Mouse (Mus musculus): ENCODE measurements around the gene Fastk.
A peak's percentile ranks its signal among the peaks of the same experiment; 100 is the strongest.

Gene Fastk

DNA sequence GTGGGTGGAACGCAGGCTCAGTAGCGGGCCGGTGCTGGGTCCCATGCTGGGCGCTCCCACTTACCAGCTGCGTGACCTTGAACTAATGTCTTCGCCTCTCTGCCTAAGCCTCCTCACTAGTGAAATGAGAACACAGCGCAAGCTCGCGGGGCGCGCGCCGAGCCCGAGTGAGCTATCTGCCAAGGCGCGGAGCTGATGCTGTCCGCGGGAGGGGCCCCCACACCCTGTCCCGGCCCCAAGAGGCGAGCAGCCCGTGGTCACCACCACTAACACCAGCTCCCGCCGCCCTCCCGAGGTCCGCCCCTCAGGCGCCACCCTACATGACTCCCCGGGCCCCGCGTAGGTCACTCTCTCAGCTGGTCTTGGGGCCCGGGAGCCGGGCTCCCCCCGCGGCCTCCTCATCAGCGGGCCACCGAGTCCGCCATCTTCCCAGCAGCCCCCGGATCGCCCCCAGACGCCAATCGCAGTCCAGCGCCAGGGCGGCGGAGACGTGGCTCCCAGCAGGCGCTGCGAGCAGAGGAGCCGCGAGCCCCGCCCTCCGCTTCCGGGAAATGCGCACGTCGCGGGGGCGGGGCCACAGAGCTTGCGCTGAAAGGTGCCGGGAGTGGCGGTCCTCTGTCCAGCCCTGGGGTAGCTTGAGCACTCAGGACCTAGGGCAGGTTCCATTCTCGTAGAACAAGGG, at the start of gene Fastk:
Gene Fastk, minus strand, starts transcription at position 542 of the 682 bp plus-strand sequence.
- DNase-seq (ENCODE audit: low read depth), result no peak

DNA sequence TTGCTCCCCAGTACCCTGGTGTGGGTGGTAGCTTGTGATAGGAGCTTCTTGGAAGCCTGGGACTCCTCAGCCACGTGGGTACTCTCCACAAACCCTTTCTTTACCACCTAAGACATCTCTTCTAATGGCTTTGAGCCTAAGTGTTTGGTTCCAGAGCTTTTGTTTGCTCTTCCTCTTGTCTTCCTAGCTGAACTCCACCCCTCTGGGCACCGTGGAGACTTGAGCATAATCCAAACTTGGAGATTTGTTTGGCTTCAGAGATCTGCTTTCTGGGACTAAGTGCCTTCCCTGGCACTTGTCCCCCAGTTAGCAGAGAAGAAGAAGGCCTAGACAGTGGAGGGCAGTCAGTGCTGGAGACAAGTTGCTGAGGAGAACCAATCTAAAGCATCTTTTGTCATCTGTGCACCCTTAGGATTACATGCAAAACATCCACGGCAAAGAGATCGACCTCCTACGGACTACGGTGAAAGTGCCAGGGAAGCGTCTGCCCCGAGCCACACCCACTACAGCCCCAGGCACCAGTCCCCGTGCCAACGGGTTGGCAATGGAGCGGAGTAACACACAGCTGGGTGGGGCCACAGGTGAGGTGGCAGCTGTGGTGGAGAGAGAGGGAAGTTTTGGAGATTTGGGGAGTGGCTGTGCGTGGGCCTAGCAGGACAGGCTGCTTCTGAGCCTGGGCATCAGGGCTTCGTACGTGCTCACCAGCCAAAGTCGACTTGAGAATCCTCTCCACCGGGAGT, 47.6 kb upstream of the Fastk start:
- DNase-seq (ENCODE audit: low read depth), result no peak

DNA sequence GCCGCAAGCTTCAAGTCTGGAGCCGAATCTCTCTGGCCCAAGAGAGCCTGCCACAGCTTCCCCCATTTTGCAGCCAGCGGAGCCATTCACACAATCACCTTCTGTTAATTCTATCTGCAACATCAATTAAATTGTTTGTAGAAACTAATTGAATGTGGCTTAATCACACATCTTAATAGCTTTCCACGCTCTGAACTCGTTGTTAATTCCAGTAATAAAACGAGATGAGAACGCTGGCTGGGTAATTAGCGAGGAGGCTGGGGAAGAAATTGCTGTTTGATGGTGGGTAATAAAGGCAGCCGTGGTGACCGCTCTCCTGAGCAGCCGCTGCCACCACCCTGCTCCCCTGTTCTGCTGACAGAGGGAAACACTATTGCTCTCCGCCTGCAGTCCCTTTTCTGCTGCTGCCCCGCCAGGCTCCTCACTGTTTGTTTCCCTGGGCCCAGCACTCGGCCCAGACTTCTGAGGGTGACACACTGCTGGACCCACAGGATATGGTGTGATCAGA, 45.4 kb upstream of the Fastk start:
- no peak for DNase-seq (ENCODE audit: low read depth)

DNA sequence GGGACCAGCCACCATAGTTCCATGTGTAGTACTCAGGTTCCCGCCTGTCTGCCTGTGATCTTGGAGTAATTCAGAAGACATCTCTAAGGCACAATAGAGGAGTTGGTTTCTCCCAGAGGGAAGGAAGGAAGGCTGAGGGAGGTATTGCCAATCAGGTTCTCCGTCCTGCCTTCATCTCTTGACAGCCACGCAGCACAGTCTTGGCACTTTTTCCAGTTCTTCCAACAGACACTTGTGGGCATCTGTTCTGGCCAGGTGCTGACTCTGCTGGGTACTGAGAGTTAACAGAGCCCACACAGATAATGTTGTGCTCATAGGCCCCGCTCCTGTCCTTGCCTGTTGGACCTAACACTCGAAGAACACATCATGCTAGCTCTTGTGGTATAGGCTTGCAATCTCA, 41.7 kb upstream of the Fastk start:
- no peak for DNase-seq (ENCODE audit: low read depth)

DNA sequence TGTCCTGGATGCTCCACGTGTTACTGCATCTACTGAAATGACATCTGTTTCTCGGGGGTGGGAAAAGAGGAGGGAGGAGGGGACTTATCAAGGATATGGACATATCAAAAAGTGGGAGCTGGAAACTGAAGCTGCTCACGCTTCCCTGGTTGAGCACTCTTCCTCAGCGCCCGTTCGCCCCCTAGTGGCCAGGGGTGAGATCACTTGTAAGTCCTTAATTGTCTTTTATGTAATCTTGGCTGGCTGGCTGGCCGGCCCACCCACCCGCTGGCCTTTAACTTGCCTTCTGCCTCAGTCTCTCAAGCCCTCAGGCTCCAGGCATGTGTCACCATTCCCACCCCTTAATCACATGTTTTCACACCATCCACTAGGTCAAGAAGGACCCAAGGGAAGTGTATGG, 41.0 kb upstream of the Fastk start:
- peak; percentile 65 for DNase-seq (ENCODE audit: low read depth)

DNA sequence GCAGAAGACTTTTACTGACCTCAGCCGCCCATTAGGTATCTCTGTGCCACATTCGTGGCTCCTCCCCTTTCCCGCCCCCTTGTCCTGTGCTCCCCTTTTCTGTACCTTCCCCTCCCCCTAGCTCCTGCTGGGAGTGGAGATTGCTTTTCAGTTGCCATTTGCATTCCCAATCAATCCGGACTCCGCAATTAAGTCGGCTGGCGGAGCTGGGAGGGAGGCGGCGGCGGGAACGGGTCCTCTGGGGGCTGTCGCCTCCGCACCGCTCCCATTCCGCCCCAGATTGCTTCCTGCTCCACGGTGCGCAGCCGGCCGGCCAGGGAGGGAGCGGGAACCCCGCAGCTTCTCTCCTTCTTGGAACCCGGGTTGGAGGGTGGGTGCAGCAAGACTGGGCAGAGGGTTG, 39.9 kb upstream of the Fastk start:
- no peak for DNase-seq (ENCODE audit: low read depth)

DNA sequence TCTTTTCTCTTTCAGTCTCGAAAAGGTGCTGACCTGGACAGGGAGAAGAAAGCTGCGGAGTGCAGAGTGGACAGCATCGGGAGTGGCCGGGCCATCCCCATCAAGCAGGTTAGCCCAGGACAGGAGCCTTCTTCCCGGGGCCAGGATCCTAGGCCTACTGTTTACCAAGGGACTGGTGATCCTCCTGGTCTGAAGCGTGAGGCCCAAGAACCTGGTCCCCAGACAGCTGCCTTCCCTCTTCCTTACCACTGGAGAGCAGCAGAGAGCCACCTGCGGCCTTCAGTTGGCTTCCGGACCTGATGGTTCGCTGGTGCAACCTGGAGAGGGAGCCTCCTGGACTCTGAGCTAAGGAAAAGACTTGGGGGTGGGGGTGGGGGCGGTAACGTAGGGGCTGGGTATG, 38.2 kb upstream of the Fastk start:
- DNase-seq (ENCODE audit: low read depth), result no peak

DNA sequence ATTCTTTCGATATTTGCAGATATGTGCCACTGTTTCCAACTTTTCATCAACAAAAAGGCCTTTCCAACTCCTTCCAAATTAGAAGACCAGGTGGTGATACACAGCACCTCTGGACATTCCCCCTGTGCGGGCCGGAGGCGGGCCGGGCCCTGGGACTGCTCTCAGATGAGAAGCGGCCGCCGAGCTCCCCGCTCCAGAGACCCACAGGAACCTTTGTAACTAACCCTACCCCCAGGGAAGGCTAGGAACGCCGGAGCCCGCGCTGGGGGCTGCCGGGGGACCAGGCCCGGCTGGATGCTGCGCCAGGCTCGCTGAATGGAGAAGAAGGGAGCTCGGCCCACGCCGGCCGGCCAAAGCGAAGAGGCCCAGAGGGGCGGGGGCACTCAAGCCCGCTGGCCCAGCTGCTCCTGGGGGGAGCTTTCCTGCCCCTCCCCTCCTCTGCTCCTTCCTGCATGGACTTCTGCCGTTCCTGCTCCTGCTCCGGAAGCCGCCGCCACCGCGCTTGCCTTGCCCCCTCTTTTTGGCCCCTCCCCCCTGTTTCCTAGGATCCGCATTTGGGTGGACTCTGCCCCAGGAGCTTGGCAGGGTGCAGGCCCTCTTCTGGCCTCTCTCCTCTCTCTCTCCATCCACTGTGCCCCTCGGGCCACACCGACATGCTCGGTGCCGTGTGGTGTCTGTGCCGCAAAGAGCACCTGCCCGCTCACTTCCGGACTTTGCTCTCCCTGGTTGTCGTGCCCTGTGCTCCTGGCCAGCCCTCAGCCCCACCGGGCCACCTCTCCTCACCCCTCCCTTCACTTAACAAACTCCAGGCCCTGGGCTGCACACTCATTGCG, 37.4 kb upstream of the Fastk start:
- no peak for DNase-seq (ENCODE audit: low read depth)

DNA sequence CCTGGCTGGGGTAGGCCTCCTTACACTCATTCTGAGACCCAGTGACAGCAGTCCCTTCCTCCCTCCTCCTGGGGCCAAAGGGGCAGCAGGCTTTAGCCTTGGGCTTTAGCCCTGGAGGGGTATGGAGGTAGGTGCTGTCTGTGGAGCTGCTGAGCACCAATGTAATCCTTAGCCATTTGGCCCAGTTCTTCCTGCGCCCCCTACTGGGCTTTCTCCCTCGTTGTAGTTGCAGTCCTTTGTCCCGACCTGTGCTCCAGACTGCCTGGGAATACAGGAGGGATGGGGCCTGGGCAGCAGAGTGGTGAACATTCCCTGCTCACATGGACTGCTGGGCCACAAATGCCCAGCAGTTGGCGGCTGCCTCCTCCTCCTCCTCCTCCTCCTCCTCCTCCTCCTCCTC, 36.6 kb upstream of the Fastk start:
- no peak for DNase-seq (ENCODE audit: low read depth)

DNA sequence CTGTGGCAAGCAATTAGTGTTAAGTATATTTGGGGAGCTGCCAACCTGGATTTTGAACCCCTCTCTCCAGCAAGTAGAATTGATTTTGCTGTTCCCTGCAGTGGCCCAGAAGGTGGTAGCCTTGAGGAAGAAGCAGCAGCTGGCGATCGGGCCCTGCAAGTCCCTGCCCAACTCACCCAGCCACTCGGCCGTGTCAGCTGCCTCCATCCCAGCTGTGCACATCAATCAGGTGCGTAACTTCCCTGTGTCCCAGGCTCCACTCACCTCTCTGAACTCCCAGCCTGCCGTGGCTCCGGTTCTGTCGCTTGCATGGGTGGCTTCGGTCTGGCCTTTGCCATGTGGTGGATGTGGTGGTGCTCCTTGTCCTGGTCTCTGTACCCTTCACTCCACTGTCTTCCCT, 32.8 kb upstream of the Fastk start:
- no peak for DNase-seq (ENCODE audit: low read depth)

DNA sequence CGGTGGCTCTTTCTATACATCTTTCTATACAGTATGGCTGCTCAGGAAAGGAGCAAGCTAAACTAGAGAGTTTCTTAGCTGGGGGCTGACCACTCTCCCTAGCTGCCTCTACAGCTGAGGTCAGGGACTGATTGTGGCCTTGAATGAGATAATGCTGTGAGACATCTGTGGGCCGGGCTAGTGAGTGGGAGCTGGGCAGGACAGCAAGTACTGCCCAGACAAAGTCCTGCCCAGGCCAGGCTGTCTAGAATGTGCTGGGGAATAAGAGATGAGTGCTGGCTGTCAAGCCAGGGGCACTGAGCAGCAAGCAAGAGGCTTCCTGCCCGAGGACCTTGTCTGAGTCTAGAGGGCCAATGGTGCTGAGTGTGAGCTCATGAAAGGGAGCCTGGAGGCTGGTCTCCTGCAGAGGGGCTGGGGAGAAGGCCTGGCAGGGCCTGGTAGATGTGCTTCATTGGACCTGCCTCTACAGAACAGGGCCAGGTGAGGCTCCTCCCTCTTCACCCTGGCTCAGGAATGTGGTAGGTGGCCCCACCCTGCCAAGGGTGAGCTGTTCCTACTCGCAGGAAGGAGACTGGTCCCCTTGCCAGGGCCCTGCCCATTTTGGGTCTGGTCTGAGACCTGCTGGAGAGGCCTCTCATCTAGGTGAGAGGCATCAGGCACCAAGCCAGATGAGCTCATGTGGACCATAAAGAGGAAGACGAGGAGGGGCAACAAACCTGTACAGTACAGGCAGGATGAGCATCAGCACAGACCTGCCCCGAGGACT, 30.6 kb upstream of the Fastk start:
- DNase-seq (ENCODE audit: low read depth), result no peak

DNA sequence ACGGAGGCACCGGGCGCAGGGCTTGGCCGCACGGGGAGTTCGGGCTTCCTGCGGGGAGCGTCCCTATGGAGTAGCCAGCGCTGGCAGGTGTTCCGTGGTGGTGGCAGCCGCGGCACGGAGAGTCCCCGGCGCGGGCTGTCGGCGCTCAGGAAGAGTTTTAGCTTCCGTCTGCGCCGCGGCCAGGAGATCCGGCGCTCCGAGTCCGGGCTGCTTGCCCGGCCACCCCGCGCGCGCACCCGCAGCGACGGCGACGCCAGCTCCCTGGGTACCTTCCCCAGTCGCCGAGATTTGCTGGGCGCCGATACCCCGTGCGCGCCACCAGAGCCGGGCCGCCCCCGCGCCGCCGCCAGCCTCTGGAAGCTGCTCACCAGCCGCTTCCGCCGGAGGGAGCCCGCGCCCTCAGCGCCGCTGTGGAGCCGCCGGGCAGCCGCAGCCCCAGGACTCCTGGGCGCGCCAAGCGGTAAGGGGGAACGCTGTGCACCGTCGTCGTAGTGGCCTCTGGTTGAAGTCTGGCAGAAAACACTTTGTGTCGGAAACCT, 29.7 kb upstream of the Fastk start:
- no peak for DNase-seq (ENCODE audit: low read depth)

DNA sequence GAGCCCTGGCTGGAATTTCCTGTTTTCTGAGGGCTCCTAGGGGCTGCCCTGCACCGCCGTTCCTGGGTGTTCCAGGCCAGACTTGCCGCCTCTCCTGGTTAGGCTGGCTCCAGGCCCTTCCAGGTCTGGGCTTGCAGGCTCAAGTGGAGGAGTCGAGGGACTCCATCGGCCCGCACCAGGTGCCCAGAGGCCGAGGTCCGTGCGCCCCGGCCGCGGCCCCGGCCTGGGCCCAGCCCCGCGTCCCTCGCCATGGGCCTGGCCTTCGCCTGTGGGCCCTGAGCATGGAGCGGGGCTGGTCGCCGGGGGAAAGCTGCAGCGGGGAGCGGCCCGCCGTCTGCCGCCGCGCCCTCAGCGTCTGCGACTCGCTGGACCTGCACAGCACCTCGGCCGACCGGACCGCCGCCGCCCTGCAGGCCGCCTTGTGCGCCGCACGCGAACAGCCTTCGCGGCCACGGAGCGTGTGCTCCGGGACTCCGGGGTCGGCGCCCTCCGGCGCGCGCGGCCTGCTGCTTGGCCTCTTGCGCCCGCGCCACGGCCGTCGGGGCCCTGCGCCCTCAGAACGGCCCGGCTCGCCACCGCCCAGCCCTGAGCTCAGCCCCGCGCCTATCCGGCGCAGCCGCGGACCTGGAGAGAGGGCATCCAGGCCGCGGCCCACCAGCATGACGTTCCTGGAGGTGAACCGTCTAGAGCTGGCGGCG, 29.1 kb upstream of the Fastk start:
- no peak for DNase-seq (ENCODE audit: low read depth)

DNA sequence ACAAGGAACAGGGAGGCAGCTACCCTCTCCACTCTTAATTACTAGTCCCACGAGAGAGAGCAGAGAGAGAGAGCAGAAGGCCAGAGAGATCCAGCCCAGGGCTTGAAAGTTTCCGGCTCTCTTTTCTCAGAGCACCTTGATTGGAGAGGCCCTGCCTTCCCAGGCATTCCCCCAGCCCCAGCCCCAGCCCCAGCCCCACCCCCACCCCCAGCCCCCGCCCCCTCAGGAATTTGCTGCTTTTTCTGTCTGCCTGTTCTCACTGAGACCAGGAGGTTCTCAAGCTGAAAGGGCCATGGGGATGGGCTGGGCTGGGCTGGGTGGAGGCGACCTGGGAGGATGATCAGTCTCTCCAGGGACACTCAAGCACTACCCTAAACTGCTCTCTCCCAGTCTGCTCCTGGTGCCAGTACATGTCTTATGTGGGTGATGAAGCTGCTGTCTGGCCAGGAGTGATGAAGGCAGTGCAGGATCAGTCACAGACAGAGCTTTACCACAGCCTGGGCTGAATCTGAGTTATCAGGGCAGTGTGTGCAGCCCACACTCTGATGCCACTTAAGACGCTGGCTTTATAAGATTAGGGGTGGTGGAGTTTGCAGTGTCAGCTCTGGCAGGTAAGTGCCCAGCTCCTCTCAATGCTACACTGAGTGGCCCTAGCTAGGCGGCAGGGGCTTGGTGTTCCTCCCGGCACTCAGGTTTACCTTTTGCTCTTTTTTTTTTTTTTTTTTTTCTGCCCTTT, 28.0 kb upstream of the Fastk start:
- DNase-seq (ENCODE audit: low read depth), result no peak

DNA sequence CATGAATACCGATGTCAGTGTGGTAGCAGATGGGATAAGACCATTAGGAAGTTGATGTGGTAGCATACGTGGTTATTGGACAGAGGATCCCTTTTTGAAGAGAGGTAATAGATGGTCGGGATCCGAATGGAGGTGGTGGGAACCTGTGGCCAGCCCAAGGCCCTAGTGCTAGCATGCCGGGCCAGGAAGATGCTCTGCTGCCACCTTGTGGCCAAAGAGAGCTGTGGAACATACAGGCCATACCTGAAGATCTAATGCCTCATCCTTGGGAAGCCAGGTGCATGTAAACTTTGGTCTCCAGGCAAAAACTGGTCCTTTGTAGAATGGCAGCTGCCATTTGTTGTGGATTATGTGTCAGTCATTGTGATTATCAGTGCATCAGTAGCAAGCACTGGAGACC, 25.5 kb upstream of the Fastk start:
- no peak for DNase-seq (ENCODE audit: low read depth)

DNA sequence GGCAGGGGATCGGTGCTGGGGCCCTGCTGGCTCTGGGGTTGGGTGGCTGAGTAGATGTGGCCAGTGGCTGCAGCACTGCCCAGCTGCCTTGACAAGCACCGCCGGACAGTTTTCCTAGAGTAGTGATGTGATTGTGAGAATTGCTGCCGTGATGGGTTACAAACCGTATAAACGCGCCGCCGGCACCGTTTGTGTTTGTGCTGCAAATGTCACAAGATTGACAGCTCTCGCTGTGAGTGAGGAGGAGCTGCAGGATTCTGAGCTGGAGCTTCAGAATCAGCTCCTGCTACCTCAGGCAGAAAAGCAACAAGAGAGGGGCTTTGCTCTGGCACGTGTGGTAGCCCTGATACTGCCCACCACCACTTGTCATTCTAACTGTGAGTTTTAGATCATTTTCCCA, 21.7 kb upstream of the Fastk start:
- no peak for DNase-seq (ENCODE audit: low read depth)

DNA sequence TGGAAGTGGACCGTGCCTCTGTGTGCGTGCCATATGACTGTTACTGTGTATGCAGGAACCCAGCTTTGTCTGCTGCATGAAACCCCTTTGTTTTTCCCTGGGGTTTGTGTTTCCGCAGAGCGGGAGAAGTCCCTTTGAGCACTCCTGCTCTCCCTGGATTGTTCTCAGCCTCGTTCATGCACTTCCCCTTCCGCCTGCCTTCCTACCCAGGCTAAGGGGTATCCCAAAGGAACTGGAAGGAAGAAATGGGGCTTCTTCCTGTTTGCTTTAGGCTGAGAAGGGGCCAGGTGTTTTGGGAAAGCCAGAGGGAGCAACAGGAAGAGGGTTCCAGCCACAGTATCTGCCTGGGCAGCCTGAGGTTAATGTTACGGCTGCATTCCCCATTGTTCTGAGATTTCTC, 10.5 kb upstream of the Fastk start:
- DNase-seq (ENCODE audit: low read depth), result no peak

DNA sequence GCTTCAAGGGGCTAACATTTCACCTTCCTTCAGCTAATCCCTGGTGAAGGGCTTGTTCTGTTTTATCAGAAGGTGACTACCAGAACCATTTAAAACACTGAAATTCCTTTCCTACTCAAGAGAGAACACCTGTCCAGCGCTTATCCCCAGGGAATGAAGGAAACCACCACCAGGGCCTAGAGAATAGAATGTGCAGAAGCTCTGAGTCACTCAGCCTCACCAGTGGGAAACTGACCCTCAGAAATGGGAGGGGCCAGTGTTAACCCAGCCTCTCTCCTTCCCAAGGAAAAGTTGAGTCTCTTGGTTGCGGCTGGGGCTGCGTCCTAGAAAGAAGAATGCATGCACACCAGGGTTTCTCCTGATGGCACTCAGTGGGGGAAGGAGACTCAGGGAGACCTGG, 10.0 kb upstream of the Fastk start:
- DNase-seq (ENCODE audit: low read depth), result no peak

DNA sequence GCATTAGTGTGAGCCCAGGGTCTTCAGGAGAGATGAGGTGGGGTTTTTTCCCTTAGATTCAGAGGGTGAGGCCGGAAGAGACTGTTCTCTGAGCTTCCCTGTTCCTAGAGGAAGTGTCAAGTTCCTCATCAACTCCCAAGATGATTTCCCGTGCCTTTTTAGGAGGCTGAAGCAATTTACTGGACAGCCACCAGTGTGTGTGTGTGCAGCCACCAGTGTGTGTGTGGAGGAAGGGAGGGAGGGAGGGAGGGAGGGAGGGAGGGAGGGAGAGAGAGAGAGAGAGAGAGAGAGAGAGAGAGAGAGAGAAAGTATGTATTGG, 8.9 kb upstream of the Fastk start:
- DNase-seq (ENCODE audit: low read depth), result no peak

DNA sequence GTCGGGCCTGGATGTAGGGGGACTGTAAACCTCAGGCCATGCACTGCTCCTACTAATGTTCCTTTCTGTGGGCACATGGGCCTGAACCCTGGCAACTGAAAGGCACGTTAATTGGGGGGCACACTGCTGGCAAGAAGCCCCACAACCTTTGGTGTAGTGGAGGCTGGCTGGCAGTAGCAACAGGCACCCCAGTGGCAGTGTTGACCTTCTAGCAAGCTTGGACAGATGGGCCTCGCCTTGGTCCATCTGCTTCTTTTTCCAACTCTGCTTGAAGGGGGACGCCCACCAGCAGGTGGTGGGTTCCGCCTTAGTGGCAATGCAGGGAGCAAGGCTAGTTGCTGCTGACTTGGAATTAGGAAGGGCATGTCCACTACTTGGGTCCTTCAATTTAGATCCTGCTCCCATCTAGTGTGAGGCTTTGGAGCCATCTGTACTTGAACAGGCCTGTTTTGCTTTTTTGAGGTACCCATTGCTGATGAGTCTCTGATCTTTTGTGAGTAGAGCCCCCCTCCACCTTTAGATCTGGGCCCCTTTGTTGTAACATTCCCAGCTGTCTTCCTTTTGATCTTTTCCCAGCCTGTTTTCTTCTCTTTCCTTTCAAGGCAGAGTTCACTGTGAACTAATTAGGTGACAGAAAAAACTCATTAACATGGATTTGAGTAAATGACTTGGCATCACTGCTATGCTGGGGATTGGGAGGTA, 8.3 kb upstream of the Fastk start:
- no peak for DNase-seq (ENCODE audit: low read depth)
